Mouse (Mus musculus): ENCODE measurements around the gene Tacc2.

DNA sequence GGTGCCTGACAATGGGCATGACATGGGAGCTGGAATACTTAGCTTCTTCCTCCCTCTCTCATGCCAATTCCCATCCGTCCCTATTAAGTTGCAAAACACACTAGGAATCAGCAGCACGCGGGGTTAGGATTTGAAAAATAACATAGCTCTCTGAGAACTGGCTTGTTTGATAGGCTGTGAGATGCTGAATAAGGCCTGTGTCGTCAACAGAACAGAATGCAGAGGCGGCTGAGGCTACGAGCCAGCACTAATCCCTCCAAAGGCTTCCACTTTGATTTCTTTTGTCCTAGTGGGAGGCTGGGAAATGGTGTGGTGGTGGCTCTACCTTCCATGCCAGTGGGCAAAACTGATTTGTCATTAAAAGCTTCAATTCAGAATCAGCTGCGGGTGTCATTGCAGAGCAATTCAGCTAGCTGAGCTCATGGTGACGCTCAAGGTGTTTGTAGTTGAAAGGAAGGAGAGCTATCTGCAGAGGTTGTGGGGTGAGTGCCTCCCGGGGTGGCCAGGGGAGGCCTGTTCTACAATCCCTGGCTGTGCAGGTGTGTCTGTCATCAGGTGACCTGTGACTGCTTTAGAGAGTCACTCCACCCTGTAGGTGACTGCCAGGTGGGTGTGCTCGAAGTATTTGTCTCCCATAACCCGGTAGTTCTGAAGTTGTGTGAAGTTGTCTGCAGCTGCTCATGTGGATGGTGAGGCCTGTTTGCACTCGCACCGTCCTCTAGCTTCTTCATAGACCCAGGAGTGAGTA is 13.0 kb downstream of the Tacc2 start:
- TF ChIP-seq EP300 (IDR thresholded peaks at IDR 0.05; ENCODE audit: low read depth) (no peak), CTCF (IDR thresholded peaks at IDR 0.05; ENCODE audit: low read depth) (no peak)
